Mouse (Mus musculus) C2C12 (cell line): ENCODE results near the gene Klhl8. TPM values are rescaled to one million over a fixed set of nuclear protein-coding genes. Genes with fewer than 3 reads are reported as not detected.

Experiments
- H3K27me3 ChIP-seq: one replicate; pipeline ENCODE4 v1.6.1; 2011; ENCODE audit not compliant: control insufficient read depth, insufficient read depth, insufficient read length
- H3K36me3 ChIP-seq: one replicate; pipeline ENCODE4 v1.6.1; 2011; ENCODE audit not compliant: control insufficient read depth, insufficient read depth
- H3K4me3 ChIP-seq: one replicate; pipeline ENCODE4 v1.5.1; 2011; ENCODE audit warnings: mild to moderate bottlenecking, control low read depth; ENCODE audit not compliant: poor library complexity, insufficient read depth, severe bottlenecking
- H3K79me2 ChIP-seq: one replicate; pipeline ENCODE4 v1.6.1; 2011; ENCODE audit not compliant: control insufficient read depth, insufficient read depth
- H3K79me3 ChIP-seq: one replicate; pipeline ENCODE4 v1.6.1; 2011; ENCODE audit warnings: low read depth, control low read depth
- H3ac ChIP-seq: one replicate; pipeline ENCODE3; 2011; ENCODE audit warnings: low read depth; ENCODE audit not compliant: control insufficient read depth, insufficient read length
- CEBPB ChIP-seq: IDR thresholded peaks from one replicate; pipeline ENCODE4 v1.6.1; 2011; ENCODE audit warnings: low read depth, mild to moderate bottlenecking, control low read depth, moderate library complexity
- CTCF ChIP-seq: IDR thresholded peaks from one replicate; pipeline ENCODE4 v1.5.1; 2011; ENCODE audit not compliant: control insufficient read depth, insufficient read depth, insufficient read length
- FOSL1 ChIP-seq: IDR thresholded peaks from one replicate; pipeline ENCODE4 v1.8.0; 2011; ENCODE audit warnings: mild to moderate bottlenecking, low read length; ENCODE audit not compliant: poor library complexity, insufficient read depth, severe bottlenecking
- MAX ChIP-seq: IDR thresholded peaks from one replicate; pipeline ENCODE4 v1.6.1; 2011; ENCODE audit warnings: mild to moderate bottlenecking, control low read depth
- MYOD1 ChIP-seq: IDR thresholded peaks from one replicate; pipeline ENCODE4 v1.6.1; 2011; ENCODE audit warnings: low read depth; ENCODE audit not compliant: control insufficient read depth, insufficient read length
- MYOG ChIP-seq: IDR thresholded peaks from one replicate; pipeline ENCODE4 v1.6.1; 2011; ENCODE audit not compliant: control insufficient read depth, insufficient read length; ENCODE audit errors: extremely low read depth
- USF1 ChIP-seq: IDR thresholded peaks from one replicate; pipeline ENCODE4 v1.6.1; 2011; ENCODE audit warnings: low read depth, mild to moderate bottlenecking, control low read depth, moderate library complexity
- polyA plus RNA-seq: library from polyadenylated mRNA; unstranded; fragments of >200 nt; fragmentation: generic; extraction: Trizol; gene quantifications from one replicate; pipeline ENCODE4 v1.2.1, GENCODE M21; 2012; ENCODE audit warnings: missing spikeins

Gene Klhl8
- polyA plus RNA-seq, 1 experiment: 1.1 TPM

DNA sequence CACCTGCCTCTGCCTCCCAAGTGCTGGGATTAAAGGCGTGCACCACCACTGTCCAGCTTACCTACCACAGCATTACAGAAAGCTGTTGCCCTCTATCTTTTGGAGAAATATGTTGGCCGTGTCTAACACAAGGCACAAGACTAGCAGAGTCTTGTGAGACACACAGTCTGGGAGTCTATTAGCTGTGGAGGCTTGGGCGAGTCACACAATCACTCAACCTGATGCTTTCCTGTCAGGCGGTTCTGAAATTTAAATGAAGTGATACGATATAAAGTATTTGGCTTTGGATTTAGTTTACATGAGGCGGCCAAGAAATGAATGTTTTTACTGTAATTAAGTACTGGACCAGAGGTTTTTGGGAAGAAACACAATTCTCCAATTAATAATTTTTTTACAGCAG is 4.9 kb downstream of the Klhl8 start:
- no peak overlapping the region for H3ac ChIP-seq
- no peak overlapping the region for H3K4me3 ChIP-seq

GRCm38 (mm10) chr5:103898310-103898709 is 12.7 kb downstream of the Klhl8 start:
- Histone ChIP-seq H3K27me3 (no peaks in the 10 kb centered on the region), H3ac (no peak overlapping the region), H3K79me2 (no peaks in the 10 kb centered on the region), H3K36me3 (no peaks in the 10 kb centered on the region), H3K79me3 (no peaks in the 10 kb centered on the region), H3K4me3 (no peak overlapping the region)
- no peak for TF ChIP-seq MYOD1
- no peak for TF ChIP-seq MAX
- TF ChIP-seq MYOG: no peak
- no peak for TF ChIP-seq CTCF
- TF ChIP-seq CEBPB: no peak
- no peak for TF ChIP-seq FOSL1

More for the DNA sequence above, 4.9 kb downstream of the Klhl8 start:
- H3K27me3 ChIP-seq: no peaks in the 10 kb centered on the region
- H3K79me2 ChIP-seq: no peaks in the 10 kb centered on the region
- no peaks in the 10 kb centered on the region for H3K79me3 ChIP-seq
- TF ChIP-seq CEBPB (no peak), MYOG (no peak), MAX (no peak), MYOD1 (no peak), CTCF (no peak)
- H3K36me3 ChIP-seq: no peaks in the 10 kb centered on the region

DNA sequence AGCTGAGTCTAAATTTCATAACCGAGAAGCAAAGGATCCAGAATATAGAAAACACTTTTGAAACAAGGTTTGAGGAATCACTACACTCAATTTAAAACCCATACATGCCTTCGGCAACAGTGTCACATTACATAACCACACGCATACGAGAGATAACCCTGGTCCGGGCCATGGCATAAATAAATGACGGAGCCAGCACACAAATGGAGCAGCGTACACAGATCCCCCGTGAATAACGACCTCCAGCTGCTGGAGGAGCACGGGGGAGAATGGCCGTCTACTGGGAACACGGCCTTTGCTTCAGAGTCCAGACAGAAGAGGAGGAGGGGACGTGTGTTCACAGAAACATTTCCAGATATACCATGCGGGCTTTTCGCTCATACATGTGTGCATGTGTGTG is 21.3 kb downstream of the Klhl8 start:
- no peaks in the 10 kb centered on the region for H3K36me3 ChIP-seq
- TF ChIP-seq CEBPB (no peak), MAX (no peak), CTCF (no peak), MYOD1 (no peak), USF1 (no peak), FOSL1 (no peak), MYOG (no peak)

GRCm38 (mm10) chr5:103863759-103864158 is 47.3 kb downstream of the Klhl8 start:
- H3K4me3 ChIP-seq: no peak overlapping the region
- H3ac ChIP-seq: no peak overlapping the region
- no peaks in the 10 kb centered on the region for H3K79me2 ChIP-seq
- TF ChIP-seq CTCF (no peak), MAX (no peak), CEBPB (no peak), USF1 (no peak), FOSL1 (no peak), MYOG (no peak), MYOD1 (no peak)
- H3K36me3 ChIP-seq: no peaks in the 10 kb centered on the region
- H3K79me3 ChIP-seq: no peaks in the 10 kb centered on the region
- no peaks in the 10 kb centered on the region for H3K27me3 ChIP-seq

More for the DNA sequence above, 21.3 kb downstream of the Klhl8 start:
- no peaks in the 10 kb centered on the region for H3K27me3 ChIP-seq
- H3K79me2 ChIP-seq: no peaks in the 10 kb centered on the region
- H3K79me3 ChIP-seq: no peaks in the 10 kb centered on the region
- no peak overlapping the region for H3K4me3 ChIP-seq
- no peak overlapping the region for H3ac ChIP-seq

- no peaks in the 10 kb centered on the region for H3K79me3 ChIP-seq
- no peak overlapping the region for H3K4me3 ChIP-seq
- no peaks in the 10 kb centered on the region for H3K36me3 ChIP-seq
These were observed 50.4 kb downstream of the Klhl8 start for GRCm38 (mm10) chr5:103860622-103861021.

DNA sequence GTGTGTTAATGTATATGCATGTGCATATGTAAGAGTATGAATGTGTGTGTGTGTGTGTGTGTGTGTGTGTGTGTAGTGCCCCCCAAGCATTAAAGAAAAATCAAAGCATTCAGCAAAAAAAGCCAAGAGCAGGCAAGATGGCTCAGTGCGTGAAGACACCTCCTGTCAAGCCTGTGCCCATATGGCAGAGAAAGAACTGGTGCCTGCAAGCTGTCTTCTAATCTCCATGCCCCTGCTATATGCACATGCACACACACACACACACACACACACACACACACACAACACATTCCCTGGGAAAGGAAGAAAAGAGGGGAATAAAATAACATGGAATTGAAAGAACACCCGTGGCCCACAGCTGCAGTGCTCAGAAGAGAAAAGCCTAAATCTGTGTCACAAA is 53.9 kb downstream of the Klhl8 start:
- Histone ChIP-seq H3K79me2 (no peaks in the 10 kb centered on the region), H3K36me3 (peaks cover 6% of the 10 kb centered on the region), H3ac (no peak overlapping the region), H3K27me3 (no peaks in the 10 kb centered on the region), H3K79me3 (no peaks in the 10 kb centered on the region), H3K4me3 (no peak overlapping the region)
- TF ChIP-seq FOSL1: no peak
- TF ChIP-seq MAX: no peak
- no peak for TF ChIP-seq CEBPB
- TF ChIP-seq USF1: no peak

More at GRCm38 (mm10) chr5:103860622-103861021, 50.4 kb downstream of the Klhl8 start:
- H3K79me2 ChIP-seq: no peaks in the 10 kb centered on the region
- H3ac ChIP-seq: no peak overlapping the region
- no peak for TF ChIP-seq CTCF
- TF ChIP-seq USF1: no peak
- no peak for TF ChIP-seq MAX
- no peak for TF ChIP-seq FOSL1
- TF ChIP-seq MYOD1: no peak
- TF ChIP-seq MYOG: no peak
- no peak for TF ChIP-seq CEBPB
- no peaks in the 10 kb centered on the region for H3K27me3 ChIP-seq
